Mouse (Mus musculus) stomach, embryonic 16.5 days (tissue): ENCODE measurements around the gene Epo. TPM values are rescaled to one million over a fixed set of nuclear protein-coding genes. Genes with fewer than 3 reads are reported as not detected.

ENCODE experiments used
- ATAC-seq: fragments of 200-750 bp; cut with Nextera tagmentation; 2 replicates; pipeline ENCODE4 v1.8.0; 2017; ENCODE audit warnings: moderate number of reproducible peaks, moderate TSS enrichment; ENCODE audit not compliant: insufficient read depth, low FRiP score
- H3K27ac ChIP-seq: fragments of 300-500 bp; sonication (generic); 2 replicates; pipeline ENCODE4 v1.5.1; 2014; ENCODE audit warnings: low read length
- H3K27me3 ChIP-seq: fragments of 300-500 bp; sonication (generic); 2 replicates; pipeline ENCODE4 v1.6.1; 2014; ENCODE audit warnings: low read length, control low read depth, mixed read lengths; ENCODE audit not compliant: control insufficient read depth, insufficient read depth
- H3K36me3 ChIP-seq: fragments of 300-500 bp; sonication (generic); 2 replicates; pipeline ENCODE4 v1.6.1; 2014; ENCODE audit warnings: low read length; ENCODE audit not compliant: control insufficient read depth, insufficient read depth
- H3K4me1 ChIP-seq: fragments of 300-500 bp; sonication (generic); 2 replicates; pipeline ENCODE4 v1.6.1; 2014; ENCODE audit warnings: low read length, control low read depth, mixed read lengths; ENCODE audit not compliant: control insufficient read depth, insufficient read depth
- H3K4me2 ChIP-seq: fragments of 300-500 bp; sonication (generic); 2 replicates; pipeline ENCODE4 v1.6.1; 2014; ENCODE audit warnings: low read depth, low read length, mixed read lengths
- H3K4me3 ChIP-seq: fragments of 300-500 bp; sonication (generic); replicated peaks from 2 replicates; pipeline ENCODE4 v1.5.1; 2014; ENCODE audit warnings: mild to moderate bottlenecking, low read length
- H3K9ac ChIP-seq: fragments of 300-500 bp; sonication (generic); 2 replicates; pipeline ENCODE4 v1.6.1; 2014; ENCODE audit warnings: low read length
- H3K9me3 ChIP-seq: fragments of 300-500 bp; sonication (generic); replicated peaks from 2 replicates; pipeline ENCODE4 v1.6.1; 2016; ENCODE audit warnings: low read length, control low read depth; ENCODE audit not compliant: control insufficient read depth
- WGBS: fragments of 180-500 bp; shearing (Covaris S2); extraction: QIAGEN DNeasy Blood & Tissue Kit; methylation state at CpG from one replicate; pipeline ENCODE4 v1.1.7; 2014; 5-methylcytosine and 5-hydroxymethylcytosine counted together
- microRNA-seq: library from miRNA; unstranded; fragments of <30 nt; microRNA quantifications from one replicate; pipeline ENCODE4, GENCODE M21; 2016
- polyA plus RNA-seq: library from polyadenylated mRNA; unstranded; fragments of >200 nt; fragmentation: Nextera tagmentation; extraction: Ambion mirVana; gene quantifications from 2 replicates; pipeline ENCODE4 v1.2.1, GENCODE M21; 2015

Epo gene
- polyA plus RNA-seq, 1 experiment from 2014 or later = not detected

DNA sequence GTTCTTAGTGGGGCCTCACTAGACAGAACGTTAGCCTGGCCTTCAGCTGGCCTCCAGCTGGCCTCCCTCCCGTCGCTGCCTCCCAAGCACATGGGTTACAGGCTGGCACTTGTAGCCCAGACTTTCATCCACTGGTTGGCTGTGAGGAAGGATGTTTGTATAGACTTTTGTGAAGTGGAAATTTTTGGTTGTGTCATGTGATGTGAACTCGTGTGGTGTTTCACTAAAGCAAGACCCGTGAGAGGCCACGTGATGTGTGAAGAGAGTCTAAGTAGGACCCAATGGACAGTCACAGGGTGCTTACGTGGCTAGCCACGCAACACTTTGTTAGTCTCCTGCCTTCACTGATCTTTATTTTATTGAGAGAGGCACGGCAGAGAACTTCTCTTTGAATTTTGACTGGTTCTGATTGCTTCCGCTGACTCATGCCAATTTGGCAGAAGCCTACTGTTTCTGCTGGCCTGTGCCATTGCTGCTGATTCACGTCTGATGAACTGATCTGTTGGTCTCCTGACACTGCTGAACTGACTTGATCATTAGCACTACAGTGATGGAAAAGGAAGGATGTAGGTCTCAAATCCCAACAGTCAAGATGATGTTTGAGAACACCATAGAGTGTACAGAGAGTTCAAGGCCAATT, 92.7 kb downstream of the Epo start:
- H3K27ac ChIP-seq = no peak overlapping the region
- no peaks in the 10 kb centered on the region for H3K36me3 ChIP-seq
- no peaks in the 10 kb centered on the region for H3K9me3 ChIP-seq
- no peaks in the 10 kb centered on the region for H3K27me3 ChIP-seq
- no peak for ATAC-seq
- H3K4me3 ChIP-seq = no peak overlapping the region
- no peak overlapping the region for H3K4me2 ChIP-seq
- H3K4me1 ChIP-seq = no peaks in the 10 kb centered on the region
- WGBS = 58% methylated on average over 11 of the region's 11 CpGs
- no peak overlapping the region for H3K9ac ChIP-seq

DNA sequence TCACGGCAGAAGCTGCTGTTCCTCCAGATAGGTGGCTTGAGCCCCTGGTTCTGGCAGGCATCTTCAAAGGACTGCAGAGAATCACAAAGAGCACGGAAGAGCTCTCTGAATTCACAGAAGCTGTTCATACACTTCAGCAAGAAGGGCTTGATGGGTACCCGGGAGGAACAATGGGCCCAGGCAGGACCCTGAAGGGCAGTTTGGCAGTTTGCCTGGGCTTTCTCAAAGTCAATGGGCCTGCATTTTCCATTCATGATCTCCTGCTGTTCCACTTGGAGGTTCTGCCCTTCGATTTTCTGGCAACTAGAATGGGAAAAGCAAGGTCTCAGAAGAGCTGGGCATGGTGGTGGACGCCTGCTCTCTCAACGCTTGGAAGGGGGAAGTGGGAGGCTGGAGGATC, 99.2 kb downstream of the Epo start:
- Histone ChIP-seq H3K27me3 (no peaks in the 10 kb centered on the region), H3K9me3 (no peaks in the 10 kb centered on the region), H3K9ac (no peak overlapping the region), H3K4me1 (no peaks in the 10 kb centered on the region), H3K27ac (no peak overlapping the region), H3K4me3 (no peak overlapping the region), H3K36me3 (no peaks in the 10 kb centered on the region), H3K4me2 (no peak overlapping the region)
- no peak for ATAC-seq
- 62% methylated on average over 6 of the region's 6 CpGs for WGBS

Small RNAs within 50 kb of the gene (microRNA-seq; reads per million reads assigned to microRNA genes)
- gene Mir6418 = not detected

Other genes with a start within 250 kb of the Epo start
- 9.8 and 10.8 TPM in 2 replicates for gene Ache, start 245.7 kb downstream of the Epo start, polyA plus RNA-seq
- 7.3 and 8.6 TPM in 2 replicates for gene Ufsp1, start 238.6 kb downstream of the Epo start, polyA plus RNA-seq
- gene Srrt, start 225.6 kb downstream of the Epo start, polyA plus RNA-seq = 113 and 116 TPM in 2 replicates
- 77.6 and 77.8 TPM in 2 replicates for gene Trip6, start 218.8 kb downstream of the Epo start, polyA plus RNA-seq
- gene Slc12a9, start 199.6 kb downstream of the Epo start, polyA plus RNA-seq = 12.6 and 13.7 TPM in 2 replicates
- gene Ephb4, start 183.1 kb downstream of the Epo start, polyA plus RNA-seq = 31.3 and 31.6 TPM in 2 replicates
- 0.99 TPM in 2 replicates for gene Zan, start 56.2 kb downstream of the Epo start, polyA plus RNA-seq
- 46.4 and 48.1 TPM in 2 replicates for gene Pop7, start 30.7 kb downstream of the Epo start, polyA plus RNA-seq
- 7.7 and 9.0 TPM in 2 replicates for gene Gigyf1, start 14.7 kb downstream of the Epo start, polyA plus RNA-seq
- 257 and 284 TPM in 2 replicates for gene Gnb2, start 268 bp upstream of the Epo start, polyA plus RNA-seq
- gene Actl6b, start 20.3 kb upstream of the Epo start, polyA plus RNA-seq = 3.6 TPM in 2 replicates
- gene Tfr2, start 36.6 kb upstream of the Epo start, polyA plus RNA-seq = 2.7 and 3.4 TPM in 2 replicates
- 23.8 and 24.3 TPM in 2 replicates for gene Mospd3, start 67.8 kb upstream of the Epo start, polyA plus RNA-seq
- 150 and 153 TPM in 2 replicates for gene Pcolce, start 80.5 kb upstream of the Epo start, polyA plus RNA-seq
- gene Fbxo24, start 95.8 kb upstream of the Epo start, polyA plus RNA-seq = 0.09 and 0.27 TPM in 2 replicates
- gene Lrch4, start 95.9 kb upstream of the Epo start, polyA plus RNA-seq = 36.4 and 39.4 TPM in 2 replicates
- 9.4 and 12.2 TPM in 2 replicates for gene Gm20605, start 95.9 kb upstream of the Epo start, polyA plus RNA-seq
- gene Sap25, start 108.1 kb upstream of the Epo start, polyA plus RNA-seq = 6.8 and 9.4 TPM in 2 replicates
- gene Irs3, start 112.5 kb upstream of the Epo start, polyA plus RNA-seq = 0.14 and 0.19 TPM in 2 replicates
- 16.3 and 19.0 TPM in 2 replicates for gene Agfg2, start 151.5 kb upstream of the Epo start, polyA plus RNA-seq
- gene Nyap1, start 208.4 kb upstream of the Epo start, polyA plus RNA-seq = 2.7 and 3.1 TPM in 2 replicates
- gene Tsc22d4, start 212.5 kb upstream of the Epo start, polyA plus RNA-seq = 115 and 119 TPM in 2 replicates
- 9.4 and 17.0 TPM in 2 replicates for gene Ppp1r35, start 245.6 kb upstream of the Epo start, polyA plus RNA-seq